Mouse (Mus musculus): ENCODE measurements around the gene Lrmda. TPM values are rescaled to one million over a fixed set of nuclear protein-coding genes. Genes with fewer than 3 reads are reported as not detected.
A peak's percentile ranks its signal among the peaks of the same experiment; 100 is the strongest.

Gene Lrmda
- total RNA-seq, 2 experiments from 2014 or later: 6.4 to 9.6 TPM

DNA sequence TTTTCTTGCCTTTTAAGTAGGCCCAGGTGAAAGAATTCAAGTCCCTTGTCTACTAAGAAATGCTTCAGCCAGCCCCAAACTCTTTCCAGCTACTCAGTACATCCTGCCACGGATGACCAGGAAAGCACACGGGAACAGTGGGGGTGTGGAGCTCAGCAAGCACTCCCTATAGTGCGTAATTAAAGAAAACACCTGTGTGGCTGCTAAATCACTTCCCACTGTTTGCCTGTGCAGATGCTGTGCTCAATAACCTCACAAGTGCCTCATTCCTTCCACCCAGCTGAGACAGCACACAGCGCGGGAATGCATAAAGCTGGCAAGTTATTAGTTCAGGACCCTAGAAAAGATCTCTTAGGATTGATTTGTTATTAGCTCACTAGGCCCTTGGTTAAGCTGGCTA, 949.2 kb downstream of the Lrmda start:
- ATAC-seq (replicated peaks; ENCODE audit: low FRiP score, low TSS enrichment, poor library complexity, severe bottlenecking): no peak

DNA sequence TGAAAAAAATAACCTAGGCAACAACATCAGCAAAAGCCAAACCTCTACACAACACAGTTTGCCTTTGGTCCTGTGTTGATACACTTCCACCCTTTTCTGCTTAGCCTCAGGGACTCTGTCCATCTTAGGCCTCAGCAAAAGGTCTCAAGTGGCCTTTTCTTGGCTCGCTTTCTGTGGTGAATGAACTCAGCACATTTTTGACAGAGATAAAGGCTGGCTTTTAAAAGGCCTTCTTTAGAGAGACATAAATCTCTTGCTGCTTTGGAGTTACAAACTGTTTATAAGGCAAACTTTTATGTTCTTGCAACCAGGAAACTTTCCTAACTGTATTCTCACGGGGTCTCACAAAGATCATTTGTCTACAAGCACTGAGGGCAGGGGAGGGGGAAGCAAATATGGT, 967.2 kb downstream of the Lrmda start:
- ATAC-seq (replicated peaks; ENCODE audit: low FRiP score, low TSS enrichment, poor library complexity, severe bottlenecking): no peak

DNA sequence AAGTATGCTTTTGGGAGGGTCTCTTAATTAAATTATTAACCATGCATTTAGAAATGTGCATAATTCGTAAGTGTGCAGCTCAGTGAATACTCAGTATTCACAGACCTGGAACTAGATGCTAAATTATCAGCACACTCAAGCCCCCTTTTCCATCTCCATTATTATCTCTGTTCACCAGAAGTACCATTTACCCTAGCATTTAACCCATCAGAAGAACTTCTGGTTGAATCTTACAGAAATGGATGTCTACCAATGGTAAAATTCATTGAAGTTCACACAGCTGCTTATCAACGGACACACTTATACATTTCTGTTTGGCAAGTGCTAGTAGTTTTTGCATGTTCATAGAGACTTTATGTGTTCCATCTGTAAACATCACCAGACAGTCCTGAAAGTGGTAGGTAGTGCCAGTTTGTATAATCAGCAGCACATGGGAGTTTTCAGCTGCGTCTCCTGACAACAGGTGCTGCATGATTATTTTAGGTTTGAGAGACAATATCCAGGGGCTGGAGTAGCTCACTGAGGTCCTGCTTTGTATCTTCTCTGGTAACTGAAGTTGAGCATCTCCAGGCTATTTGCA, 968.7 kb downstream of the Lrmda start:
- peak; percentile 97 for ATAC-seq (replicated peaks; ENCODE audit: low FRiP score, low TSS enrichment, poor library complexity, severe bottlenecking)

DNA sequence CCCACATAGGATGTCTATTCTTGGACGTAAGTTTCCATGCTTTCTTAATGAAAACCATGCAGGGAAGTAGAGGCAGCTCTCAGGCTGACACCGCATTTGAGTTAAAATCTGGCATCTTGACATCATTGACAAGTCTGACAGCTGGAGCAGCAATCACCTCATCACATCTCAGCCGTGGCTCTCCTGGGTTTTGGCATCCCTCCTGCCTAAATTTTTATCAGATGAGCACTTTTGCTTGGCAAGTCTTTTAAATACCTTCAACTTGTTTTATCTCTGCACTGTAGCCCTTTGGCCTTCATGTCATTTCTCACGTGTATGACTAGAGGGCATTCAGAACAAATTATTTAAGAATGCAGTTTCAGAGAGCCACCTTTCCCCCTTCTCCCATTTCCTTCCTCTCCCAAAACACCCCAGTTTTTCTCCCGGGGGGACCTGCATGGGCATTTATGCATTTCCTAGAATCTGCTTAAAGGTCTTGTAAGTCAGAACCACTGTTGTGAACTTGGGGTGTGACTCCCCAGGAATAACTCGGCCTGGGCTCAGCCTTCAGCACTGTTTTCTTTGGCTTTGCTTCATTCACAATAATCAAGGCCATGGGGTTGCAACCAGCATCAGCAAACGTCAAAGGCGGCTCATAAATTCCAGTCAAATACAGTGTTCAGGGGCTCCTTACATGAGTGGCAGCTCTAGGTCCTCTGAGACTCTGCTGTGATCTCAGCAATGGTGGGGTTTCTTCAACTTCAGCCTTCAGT, 975.8 kb downstream of the Lrmda start:
- ATAC-seq (replicated peaks; ENCODE audit: low FRiP score, low TSS enrichment, poor library complexity, severe bottlenecking): 0 out of 2 replicates have a peak, but pooled peaks have one; percentile 14

DNA sequence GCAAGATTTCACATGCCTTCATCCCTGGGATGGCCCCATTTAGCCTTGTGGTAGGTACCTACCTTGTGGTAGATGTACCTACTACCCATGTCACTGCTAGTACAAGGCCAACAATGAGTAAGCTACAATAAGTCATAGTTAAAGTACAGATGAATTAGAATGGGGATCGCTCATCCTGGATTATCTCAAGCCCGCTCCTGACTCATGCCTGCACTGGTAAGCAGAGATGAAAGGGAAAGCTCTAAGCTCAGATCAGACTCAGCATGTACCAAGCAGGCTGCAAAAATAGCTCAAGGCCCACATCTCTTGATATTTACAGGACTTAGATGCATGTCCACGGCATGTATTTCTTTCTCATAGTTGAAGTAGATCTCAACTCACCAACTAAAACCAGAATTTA, 979.4 kb downstream of the Lrmda start:
- no peak for ATAC-seq (replicated peaks; ENCODE audit: low FRiP score, low TSS enrichment, poor library complexity, severe bottlenecking)

DNA sequence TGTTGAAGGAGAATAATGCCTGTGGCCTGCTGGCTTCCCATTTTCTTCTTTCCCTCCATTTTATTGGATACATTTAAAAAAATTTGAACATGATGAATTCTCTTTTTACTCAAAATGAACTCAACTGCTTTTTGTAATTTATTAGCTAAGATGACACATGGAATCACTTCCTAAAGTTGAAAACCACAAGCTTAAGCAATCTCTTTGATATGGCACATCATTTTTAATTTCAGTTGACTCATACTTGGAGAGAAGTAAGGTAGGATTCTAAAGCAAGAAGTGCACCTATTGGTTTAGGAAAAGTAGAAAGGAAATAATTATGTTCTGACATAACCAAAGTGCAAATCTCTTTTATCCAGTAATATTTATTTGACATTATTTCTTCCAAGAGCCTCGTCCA, 992.5 kb downstream of the Lrmda start:
- no peak for ATAC-seq (replicated peaks; ENCODE audit: low FRiP score, low TSS enrichment, poor library complexity, severe bottlenecking)

DNA sequence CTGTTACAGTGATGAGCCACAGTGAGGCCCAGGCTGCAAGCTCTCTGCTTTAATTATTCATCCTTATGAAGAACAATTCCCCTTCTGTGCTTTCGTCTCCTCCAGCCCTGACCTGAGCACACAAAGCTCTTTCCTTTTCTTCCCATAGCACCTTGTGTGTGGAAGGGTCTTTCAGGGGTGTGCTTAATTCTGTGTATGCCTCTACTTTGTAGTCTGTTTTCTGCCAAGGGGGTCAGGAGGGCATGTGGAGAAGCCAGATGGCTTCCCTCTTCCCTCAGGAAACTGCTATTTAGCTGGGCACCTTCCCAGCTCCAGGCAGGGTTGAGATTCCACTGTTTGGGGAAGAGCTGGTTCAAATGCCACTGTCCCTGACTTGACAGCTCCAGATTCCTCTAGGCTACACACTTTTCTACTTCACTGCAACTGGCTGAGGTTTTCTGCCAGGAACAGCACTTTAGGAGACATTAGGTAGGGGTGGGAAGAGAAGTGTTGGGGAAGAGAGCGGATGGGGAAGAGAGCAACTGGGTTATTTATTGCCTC, 995.3 kb downstream of the Lrmda start:
- ATAC-seq (replicated peaks; ENCODE audit: low FRiP score, low TSS enrichment, poor library complexity, severe bottlenecking): no peak

DNA sequence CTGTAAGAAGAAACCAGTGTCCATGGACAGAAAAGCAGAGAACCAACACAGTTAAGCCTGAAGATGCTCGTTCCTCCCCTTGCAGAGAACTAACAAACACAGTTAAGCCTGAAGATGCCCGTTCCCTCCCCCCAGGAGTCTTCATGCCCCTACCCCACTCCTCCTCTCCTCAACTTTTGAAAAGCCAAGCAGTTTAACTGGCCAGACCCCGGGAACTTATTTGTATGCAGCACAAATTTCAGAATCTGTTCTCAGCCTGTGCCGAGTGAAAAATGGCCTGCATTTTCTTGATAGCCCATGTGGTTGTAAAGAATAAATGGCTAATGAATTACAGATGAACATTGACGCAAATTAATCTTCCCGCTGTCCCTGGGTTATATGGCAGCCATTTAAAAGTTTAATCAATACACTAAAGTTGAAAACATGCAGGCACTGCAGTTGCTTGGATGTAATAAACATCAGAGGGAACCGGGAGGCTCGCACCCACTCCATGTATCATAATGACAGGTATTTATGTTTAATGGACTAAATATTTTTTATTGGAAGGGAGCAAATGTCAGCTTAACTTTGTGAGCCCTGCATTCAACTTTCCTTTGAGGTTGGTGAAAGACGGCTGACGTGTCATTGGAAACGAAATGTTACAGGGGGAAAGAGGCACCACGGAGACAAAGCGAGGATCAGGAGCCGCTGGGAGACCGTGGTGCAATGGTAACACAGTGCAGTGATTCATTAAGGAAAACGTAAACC, 996.0 kb downstream of the Lrmda start:
- no peak for ATAC-seq (replicated peaks; ENCODE audit: low FRiP score, low TSS enrichment, poor library complexity, severe bottlenecking)

DNA sequence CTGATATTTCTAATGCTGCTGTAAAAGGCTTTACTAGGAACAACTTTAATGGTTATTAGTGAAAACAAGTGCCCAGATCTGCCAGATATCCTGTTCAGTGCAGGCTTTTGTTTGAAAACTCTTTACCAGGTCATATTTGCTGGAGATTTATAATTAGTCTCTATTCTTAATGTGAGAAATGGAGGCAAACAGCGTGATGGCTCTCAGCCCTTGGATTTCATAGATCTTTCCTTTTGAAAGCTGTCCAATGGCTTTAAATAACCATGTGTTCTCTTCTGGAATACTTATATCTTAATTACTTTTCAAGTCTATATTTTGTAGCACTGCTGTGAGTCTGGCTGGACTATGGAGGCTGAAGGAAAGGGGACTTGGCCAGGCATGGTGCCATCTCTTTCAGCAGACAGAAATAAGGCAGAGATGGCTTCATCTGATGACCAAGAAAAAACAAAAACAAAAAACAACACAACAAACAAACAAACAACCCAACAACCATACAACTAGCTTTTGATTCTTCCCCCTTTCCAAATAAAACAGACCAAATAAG, 996.6 kb downstream of the Lrmda start:
- ATAC-seq (replicated peaks; ENCODE audit: low FRiP score, low TSS enrichment, poor library complexity, severe bottlenecking): no peak

DNA sequence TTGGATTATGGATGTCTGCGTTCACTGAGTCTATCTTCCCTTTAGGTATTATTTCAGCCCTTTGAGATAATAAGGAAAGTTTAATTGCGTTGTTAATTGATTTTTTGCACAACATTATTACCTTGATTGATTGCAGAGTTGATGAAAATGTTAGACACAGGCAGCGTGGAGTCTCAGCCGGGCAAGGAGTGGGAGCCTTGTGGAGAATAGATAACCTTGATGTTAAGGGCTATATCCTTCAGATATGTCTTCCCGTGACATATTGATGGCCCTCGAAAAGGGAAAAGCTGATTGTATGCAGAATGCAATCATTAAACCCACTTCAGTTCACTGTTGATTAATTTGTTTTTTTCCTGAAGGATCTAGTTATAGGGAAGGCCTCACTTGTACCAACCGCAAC, 1021.5 kb downstream of the Lrmda start:
- no peak for ATAC-seq (replicated peaks; ENCODE audit: low FRiP score, low TSS enrichment, poor library complexity, severe bottlenecking)

DNA sequence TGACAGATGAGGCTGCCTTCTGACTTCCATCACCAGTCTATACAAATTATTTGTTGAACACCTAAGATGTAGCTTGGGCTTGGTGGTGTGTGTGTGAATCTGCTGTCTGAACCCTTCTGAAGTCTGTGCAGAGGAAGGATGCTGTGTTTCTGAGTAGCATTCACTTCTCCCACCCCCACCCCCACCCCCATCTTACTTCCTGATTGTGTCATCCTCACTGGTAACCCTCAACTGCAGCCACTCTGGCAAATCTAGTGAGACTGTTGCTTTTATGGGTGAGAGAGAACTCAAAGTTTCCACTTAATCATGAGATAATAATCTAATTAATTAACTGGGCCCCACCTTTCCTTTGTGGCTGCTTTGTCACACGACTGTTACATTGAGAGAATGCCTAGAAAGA, 1025.8 kb downstream of the Lrmda start:
- no peak for ATAC-seq (replicated peaks; ENCODE audit: low FRiP score, low TSS enrichment, poor library complexity, severe bottlenecking)

DNA sequence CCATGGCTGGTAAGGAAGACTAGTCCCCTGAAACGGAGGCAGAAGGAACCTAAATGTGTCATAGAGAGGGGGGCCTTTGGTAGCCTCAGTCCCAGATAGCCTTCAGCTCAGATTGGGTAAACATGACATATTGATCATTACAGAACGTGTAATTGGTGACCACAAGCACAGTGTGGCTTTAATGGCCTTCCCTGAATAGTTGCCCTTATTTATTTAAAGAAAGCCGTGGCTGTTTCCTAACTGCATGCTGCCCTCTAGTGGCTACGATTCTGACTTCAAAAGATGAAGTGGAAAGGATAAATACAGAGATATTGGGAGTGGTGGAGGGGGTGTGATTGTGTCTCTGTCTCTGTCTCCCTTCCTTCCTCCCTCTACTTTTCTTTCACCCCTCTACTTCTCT, 1026.8 kb downstream of the Lrmda start:
- ATAC-seq (replicated peaks; ENCODE audit: low FRiP score, low TSS enrichment, poor library complexity, severe bottlenecking): 0 out of 2 replicates have a peak, but pooled peaks have one; percentile 44

DNA sequence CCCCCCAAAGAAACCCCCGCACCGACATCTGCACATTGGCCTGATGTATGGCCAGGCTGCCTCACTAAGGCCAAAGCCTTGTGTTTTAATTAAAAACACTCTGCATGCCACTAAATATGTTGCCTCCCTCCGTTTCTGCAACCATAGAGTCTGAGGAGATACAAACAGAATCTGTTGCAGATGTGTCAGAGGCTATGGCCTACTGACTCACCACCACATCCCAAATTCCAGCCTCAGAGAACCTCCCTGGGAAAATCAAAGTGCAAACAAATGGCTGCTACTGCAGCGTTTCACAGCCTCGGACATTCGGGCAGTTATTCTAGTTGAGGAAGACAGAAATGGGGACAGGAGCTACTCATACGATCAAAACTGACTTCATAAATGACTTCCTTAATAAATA, 1031.9 kb downstream of the Lrmda start:
- ATAC-seq (replicated peaks; ENCODE audit: low FRiP score, low TSS enrichment, poor library complexity, severe bottlenecking): no peak

DNA sequence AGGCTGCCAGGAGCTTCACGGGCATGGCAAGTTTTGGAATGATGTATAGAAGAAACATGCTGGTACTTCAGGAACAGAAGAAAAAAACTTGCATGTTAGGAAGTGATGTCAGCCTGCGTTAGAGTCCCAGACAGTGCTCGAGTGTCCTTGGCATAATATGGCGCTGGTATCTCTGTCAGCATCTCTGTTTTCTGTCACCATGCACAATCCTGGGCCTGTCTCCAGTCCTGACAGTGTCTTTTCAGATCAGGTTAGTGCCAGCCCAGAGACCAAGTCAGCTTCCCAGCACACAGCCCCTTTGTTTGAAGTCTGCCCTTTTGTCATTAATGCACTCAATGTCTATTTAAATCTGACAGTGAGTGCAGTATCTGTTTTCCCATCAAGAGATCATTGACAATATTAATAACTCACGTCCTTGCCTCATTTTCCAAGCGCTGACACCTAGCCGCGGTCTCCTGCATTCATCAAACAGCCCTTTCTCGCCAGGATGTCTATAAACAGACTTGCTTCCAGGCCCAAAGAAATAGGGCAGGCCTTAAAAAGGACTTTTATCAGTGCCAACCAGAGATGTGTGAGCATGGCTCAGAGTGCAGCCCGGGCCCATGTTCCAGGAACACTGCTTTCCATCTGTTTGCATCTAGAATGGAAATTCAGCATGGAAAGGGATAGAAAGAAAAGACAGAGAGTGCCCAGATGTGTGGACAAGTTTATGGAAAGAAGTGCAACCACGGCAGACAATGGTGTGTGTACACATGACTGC, 1033.5 kb downstream of the Lrmda start:
- ATAC-seq (replicated peaks; ENCODE audit: low FRiP score, low TSS enrichment, poor library complexity, severe bottlenecking): no peak

DNA sequence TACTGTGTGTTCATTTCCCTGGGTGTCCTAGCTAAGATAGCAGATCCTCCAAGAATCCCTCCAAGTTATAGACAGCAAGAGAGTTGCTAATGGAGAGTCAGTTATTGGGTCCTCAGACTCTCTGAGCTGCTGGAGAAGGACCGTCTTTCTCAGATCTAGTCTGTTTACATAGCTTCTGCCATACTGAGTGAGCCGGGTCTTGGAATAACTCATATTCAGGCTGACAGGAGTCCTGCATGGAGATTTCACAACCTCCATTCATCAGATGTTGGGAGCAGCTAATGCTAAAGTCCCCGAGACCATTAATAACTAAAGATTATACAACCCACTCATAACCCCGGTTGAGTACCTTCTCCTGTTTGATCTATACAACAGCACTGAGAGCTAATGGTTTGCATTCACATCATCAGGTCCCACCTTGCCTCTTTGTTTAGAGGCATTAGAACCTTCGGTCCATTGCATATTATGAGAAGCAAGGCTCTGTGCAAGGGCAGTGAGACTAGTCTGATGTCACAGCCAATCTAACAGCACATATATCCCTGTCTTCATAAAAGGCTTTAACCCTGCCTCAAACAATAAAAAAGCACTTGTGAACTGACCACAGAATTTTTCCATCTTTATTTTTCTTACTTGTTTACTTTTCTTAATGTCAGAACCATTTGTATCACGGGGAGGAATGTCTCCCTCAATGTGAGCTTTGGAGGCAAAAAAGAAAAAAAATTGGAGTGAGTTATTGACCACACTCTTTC, 1037.9 kb downstream of the Lrmda start:
- ATAC-seq (replicated peaks; ENCODE audit: low FRiP score, low TSS enrichment, poor library complexity, severe bottlenecking): no peak

DNA sequence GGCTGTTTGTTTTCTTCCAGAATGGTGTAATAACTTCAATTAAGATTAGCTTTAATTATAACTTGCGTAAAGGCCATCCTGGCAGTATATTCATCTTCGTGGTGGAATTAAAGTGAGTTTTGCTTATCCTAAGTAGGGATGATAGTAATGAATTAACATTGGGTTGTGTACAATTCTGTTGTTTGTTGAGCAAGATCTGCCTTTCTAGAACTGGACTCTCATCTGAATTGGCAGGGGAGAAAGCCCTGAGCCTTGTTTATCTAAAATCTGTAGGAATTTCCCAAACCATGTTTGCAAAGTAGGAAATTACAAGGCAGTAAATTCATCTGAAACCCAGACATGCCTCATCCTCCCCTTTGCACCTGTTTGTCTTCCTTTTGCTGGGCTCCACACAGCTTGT, 1038.5 kb downstream of the Lrmda start:
- no peak for ATAC-seq (replicated peaks; ENCODE audit: low FRiP score, low TSS enrichment, poor library complexity, severe bottlenecking)

DNA sequence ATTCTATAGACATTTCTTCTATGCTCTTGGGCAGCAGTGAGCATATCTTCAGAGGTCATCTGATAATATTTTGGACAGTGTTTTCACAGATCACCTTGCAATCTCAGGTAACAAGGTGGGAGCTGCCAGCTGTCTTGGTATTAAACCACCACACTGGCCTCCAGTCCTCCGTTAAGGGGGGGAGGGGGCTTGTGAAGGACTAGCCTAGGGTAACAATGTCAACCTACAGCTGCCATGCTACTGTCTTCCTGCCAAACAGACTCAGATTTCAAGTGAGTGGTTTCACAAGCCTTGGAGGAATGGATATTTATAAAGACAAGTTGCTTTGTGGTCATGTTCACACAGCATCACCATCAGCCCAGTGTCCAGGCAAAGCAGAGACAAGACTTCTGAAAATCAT, 1059.2 kb downstream of the Lrmda start:
- ATAC-seq (replicated peaks; ENCODE audit: low FRiP score, low TSS enrichment, poor library complexity, severe bottlenecking): no peak

DNA sequence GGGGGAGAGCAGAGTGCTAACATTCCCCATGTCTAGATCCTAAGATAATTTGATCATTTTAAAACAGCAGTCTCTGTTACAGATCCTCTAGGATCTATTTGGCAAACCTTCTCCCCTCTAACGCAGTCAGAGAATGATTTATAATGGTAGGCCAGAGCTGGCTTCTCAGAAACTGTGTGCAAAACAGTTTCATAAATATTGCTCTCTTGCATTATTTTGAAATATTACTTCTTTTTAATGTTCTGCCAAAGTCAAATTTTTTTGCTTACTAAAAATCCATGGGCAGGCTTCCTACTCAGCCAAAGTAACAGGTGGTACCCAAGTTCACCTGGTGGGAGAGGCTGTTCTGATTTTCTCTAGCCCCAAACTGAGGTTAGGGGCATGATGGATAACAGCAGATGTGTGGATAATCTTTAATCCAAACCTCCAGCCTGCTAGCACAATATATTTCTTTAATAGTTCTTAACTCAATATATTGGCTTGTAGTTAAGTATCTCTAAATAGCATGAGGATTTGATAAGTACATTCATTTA, 1064.8 kb downstream of the Lrmda start:
- ATAC-seq (replicated peaks; ENCODE audit: low FRiP score, low TSS enrichment, poor library complexity, severe bottlenecking): no peak

DNA sequence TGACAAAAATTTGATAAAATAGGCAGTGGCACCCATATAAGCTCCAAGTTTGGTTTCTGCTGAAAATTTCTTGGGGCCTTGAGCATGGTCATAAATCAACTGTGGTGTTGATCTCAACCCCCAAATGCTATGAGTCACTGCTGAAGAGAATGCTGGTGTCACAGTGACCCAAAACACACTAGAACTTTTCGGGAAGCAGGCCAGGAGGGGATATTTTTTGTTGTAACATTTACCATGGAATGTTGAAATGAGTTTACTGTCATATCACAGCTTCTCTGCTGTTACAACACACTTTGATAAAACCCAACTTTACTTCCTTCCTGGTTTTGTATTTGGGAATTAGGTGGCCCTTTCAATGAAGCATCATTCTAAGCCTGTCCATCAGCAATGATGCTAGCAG, 1065.3 kb downstream of the Lrmda start:
- ATAC-seq (replicated peaks; ENCODE audit: low FRiP score, low TSS enrichment, poor library complexity, severe bottlenecking): no peak
